Mouse (Mus musculus) midbrain, embryonic 13.5 days (tissue): ENCODE results near the gene Muc3a. TPM values are rescaled to one million over a fixed set of nuclear protein-coding genes. Genes with fewer than 3 reads are reported as not detected.

Experiments used
- ATAC-seq: fragments of 200-750 bp; cut with Nextera tagmentation; 2 replicates; pipeline ENCODE4 v1.8.0; 2017; ENCODE audit warnings: mild to moderate bottlenecking, moderate TSS enrichment, moderate library complexity
- H3K27ac ChIP-seq: fragments of 300-500 bp; sonication (generic); 2 replicates; pipeline ENCODE4 v1.5.1; 2015; ENCODE audit warnings: inconsistent platforms, mild to moderate bottlenecking, moderate library complexity
- H3K27me3 ChIP-seq: fragments of 300-500 bp; sonication (generic); 2 replicates; pipeline ENCODE4 v1.6.1; 2015; ENCODE audit warnings: mild to moderate bottlenecking, inconsistent platforms
- H3K36me3 ChIP-seq: fragments of 300-500 bp; sonication (generic); 2 replicates; pipeline ENCODE4 v1.6.1; 2015; ENCODE audit warnings: mild to moderate bottlenecking, inconsistent platforms
- H3K4me1 ChIP-seq: fragments of 300-500 bp; sonication (generic); replicated peaks from 2 replicates; pipeline ENCODE4 v1.6.1; 2015; ENCODE audit warnings: inconsistent platforms
- H3K4me2 ChIP-seq: fragments of 300-500 bp; sonication (generic); replicated peaks from 2 replicates; pipeline ENCODE4 v1.6.1; 2015; ENCODE audit warnings: moderate library complexity, mild to moderate bottlenecking, inconsistent platforms
- H3K4me3 ChIP-seq: fragments of 300-500 bp; sonication (generic); replicated peaks from 2 replicates; pipeline ENCODE4 v1.5.1; 2015; ENCODE audit warnings: mild to moderate bottlenecking, inconsistent platforms
- H3K9ac ChIP-seq: fragments of 300-500 bp; sonication (generic); replicated peaks from 2 replicates; pipeline ENCODE4 v1.6.1; 2015; ENCODE audit warnings: mild to moderate bottlenecking, inconsistent platforms
- H3K9me3 ChIP-seq: fragments of 300-500 bp; sonication (generic); 2 replicates; pipeline ENCODE4 v1.6.1; 2016; ENCODE audit warnings: mild to moderate bottlenecking, inconsistent platforms
- WGBS: fragments of 180-500 bp; shearing (Covaris S2); methylation state at CpG from one replicate; pipeline ENCODE4 v1.1.7; 2015; 5-methylcytosine and 5-hydroxymethylcytosine counted together
- polyA plus RNA-seq: library from polyadenylated mRNA; unstranded; fragments of >200 nt; fragmentation: Nextera tagmentation; extraction: Ambion mirVana; gene quantifications from 2 replicates; pipeline ENCODE4 v1.2.1, GENCODE M21; 2015

The Muc3a gene
- polyA plus RNA-seq, 1 experiment from 2014 or later = not detected

- no peak for ATAC-seq
- Histone ChIP-seq H3K27me3 (no peaks in the 10 kb centered on the region), H3K4me2 (no peak overlapping the region), H3K4me3 (no peak overlapping the region), H3K4me1 (no peaks in the 10 kb centered on the region), H3K9ac (no peak overlapping the region), H3K9me3 (no peaks in the 10 kb centered on the region), H3K36me3 (no peaks in the 10 kb centered on the region), H3K27ac (no peak overlapping the region)
- 79% methylated on average over 9 of the region's 9 CpGs for WGBS
These were observed 41.3 kb downstream of the Muc3a start for GRCm38 (mm10) chr5:137170836-137171380.

- H3K9ac ChIP-seq = no peak overlapping the region
- H3K27me3 ChIP-seq = no peaks in the 10 kb centered on the region
- no peak for ATAC-seq
- H3K27ac ChIP-seq = no peak overlapping the region
- 78% methylated on average over 6 of the region's 6 CpGs for WGBS
- H3K4me2 ChIP-seq = no peak overlapping the region
- H3K36me3 ChIP-seq = no peaks in the 10 kb centered on the region
- no peaks in the 10 kb centered on the region for H3K9me3 ChIP-seq
- no peak overlapping the region for H3K4me3 ChIP-seq
- no peaks in the 10 kb centered on the region for H3K4me1 ChIP-seq
These were observed 44.6 kb downstream of the Muc3a start for GRCm38 (mm10) chr5:137167539-137167938.

GRCm38 (mm10) chr5:137166012-137166411 is 46.2 kb downstream of the Muc3a start:
- Histone ChIP-seq H3K9ac (no peak overlapping the region), H3K4me1 (no peaks in the 10 kb centered on the region), H3K27me3 (no peaks in the 10 kb centered on the region), H3K27ac (no peak overlapping the region), H3K4me2 (no peak overlapping the region), H3K36me3 (no peaks in the 10 kb centered on the region), H3K4me3 (no peak overlapping the region), H3K9me3 (no peaks in the 10 kb centered on the region)
- 89% methylated on average over 9 of the region's 9 CpGs for WGBS
- no peak for ATAC-seq

- H3K9me3 ChIP-seq = peaks cover 1% of the 10 kb centered on the region; the same call in 1 of the 2 replicates
- no peaks in the 10 kb centered on the region for H3K36me3 ChIP-seq
- H3K4me2 ChIP-seq = no peak overlapping the region
- H3K27ac ChIP-seq = no peak overlapping the region
- no peaks in the 10 kb centered on the region for H3K4me1 ChIP-seq
- H3K4me3 ChIP-seq = no peak overlapping the region
- no peak overlapping the region for H3K9ac ChIP-seq
- H3K27me3 ChIP-seq = no peaks in the 10 kb centered on the region
- WGBS = 82% methylated on average over 4 of the region's 4 CpGs
- ATAC-seq = no peak
These were observed 50.3 kb downstream of the Muc3a start for GRCm38 (mm10) chr5:137161853-137162252.

GRCm38 (mm10) chr5:137159461-137159860 is 52.7 kb downstream of the Muc3a start:
- H3K4me3 ChIP-seq = no peak overlapping the region
- WGBS = 37% methylated on average over 11 of the region's 11 CpGs
- H3K27me3 ChIP-seq = no peaks in the 10 kb centered on the region
- H3K9ac ChIP-seq = no peak overlapping the region
- H3K27ac ChIP-seq = no peak overlapping the region
- peaks cover 12% of the 10 kb centered on the region for H3K9me3 ChIP-seq
- H3K36me3 ChIP-seq = no peaks in the 10 kb centered on the region
- no peak overlapping the region for H3K4me2 ChIP-seq
- no peak for ATAC-seq
- no peaks in the 10 kb centered on the region for H3K4me1 ChIP-seq

Other genes with a start within 250 kb of the Muc3a start
- 0.16 and 0.35 TPM in 2 replicates for gene Cldn15, start 245.8 kb downstream of the Muc3a start, polyA plus RNA-seq
- 34.8 and 35.1 TPM in 2 replicates for gene Plod3, start 225.4 kb downstream of the Muc3a start, polyA plus RNA-seq
- 110 TPM in 2 replicates for gene Znhit1, start 224.4 kb downstream of the Muc3a start, polyA plus RNA-seq
- 2.4 TPM in 2 replicates for gene Vgf, start 186.0 kb downstream of the Muc3a start, polyA plus RNA-seq
- gene Ap1s1, start 166.3 kb downstream of the Muc3a start, polyA plus RNA-seq = 257 and 272 TPM in 2 replicates
- gene Serpine1, start 140.1 kb downstream of the Muc3a start, polyA plus RNA-seq = 0.17 TPM in 1 of 2 replicates, not detected in the other
- 2.6 and 4.2 TPM in 2 replicates for gene Trim56, start 96.2 kb downstream of the Muc3a start, polyA plus RNA-seq
- not detected in 2 replicates for gene Muc3, start 63.1 kb downstream of the Muc3a start, polyA plus RNA-seq
- 11.2 and 11.3 TPM in 2 replicates for gene Ache, start 75.1 kb upstream of the Muc3a start, polyA plus RNA-seq
- 9.7 and 10.0 TPM in 2 replicates for gene Ufsp1, start 82.2 kb upstream of the Muc3a start, polyA plus RNA-seq
- 116 and 123 TPM in 2 replicates for gene Srrt, start 95.3 kb upstream of the Muc3a start, polyA plus RNA-seq
- 19.8 and 22.1 TPM in 2 replicates for gene Trip6, start 102.0 kb upstream of the Muc3a start, polyA plus RNA-seq
- 21.8 and 23.4 TPM in 2 replicates for gene Slc12a9, start 121.2 kb upstream of the Muc3a start, polyA plus RNA-seq
- 7.5 and 8.6 TPM in 2 replicates for gene Ephb4, start 137.7 kb upstream of the Muc3a start, polyA plus RNA-seq